Mouse (Mus musculus): ENCODE data around the gene Grk6.

DNA sequence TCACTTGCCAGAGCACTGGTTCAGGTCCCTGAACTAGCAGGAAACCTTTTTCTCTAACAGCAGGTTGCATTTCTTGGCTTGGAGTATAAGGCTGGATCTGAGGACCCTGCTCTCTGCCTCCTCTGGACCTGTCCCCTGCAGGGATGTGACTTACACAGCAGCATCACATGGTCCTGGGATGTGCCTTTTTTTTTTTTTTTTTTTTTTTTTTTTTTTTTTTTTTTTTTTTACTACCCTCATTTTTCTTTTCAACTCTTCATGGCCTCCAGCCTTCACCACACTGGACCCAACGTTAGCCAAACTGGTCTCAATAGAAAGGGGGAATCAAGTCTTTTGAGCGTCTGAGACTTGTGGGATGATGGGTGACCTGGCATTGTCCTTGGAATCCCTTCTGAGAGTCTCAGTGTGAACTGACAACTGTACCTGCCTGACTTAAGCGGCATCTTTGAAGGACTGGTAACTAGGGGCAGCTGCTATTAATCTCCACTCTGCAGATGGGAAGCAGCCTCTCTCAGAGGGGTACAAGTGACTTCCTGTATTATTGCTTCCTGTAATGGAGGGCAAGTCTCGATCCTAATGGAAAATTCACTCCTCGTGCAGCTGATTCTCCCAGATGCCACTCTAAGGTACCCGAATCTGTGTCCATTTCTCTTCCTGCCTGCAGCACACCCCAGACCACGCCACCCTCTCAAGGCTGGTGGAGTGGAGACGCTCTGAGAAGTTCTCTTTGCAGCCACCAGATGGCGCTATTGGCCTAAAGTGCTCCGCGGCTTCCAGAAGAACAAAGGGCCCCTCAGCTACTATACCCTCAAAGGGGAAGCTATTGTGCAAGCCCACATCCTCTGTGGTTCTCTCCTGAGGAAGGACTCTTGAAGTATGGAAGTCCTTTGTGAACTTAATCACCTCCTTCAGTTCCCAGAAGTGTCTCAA is 39.8 kb upstream of the Grk6 start:
- TF ChIP-seq POLR2A (IDR thresholded peaks at IDR 0.05; ENCODE audit: low read depth, low read length) (no peak), CTCF (IDR thresholded peaks at IDR 0.05; ENCODE audit: borderline replicate concordance, insufficient read depth, low read length) (peak; percentile 65)

Measured in embryonic fibroblast, embryonic 13.5 days (primary cell).